ENCODE assay signal across 8 mouse cellular contexts in the genomic region with DNA sequence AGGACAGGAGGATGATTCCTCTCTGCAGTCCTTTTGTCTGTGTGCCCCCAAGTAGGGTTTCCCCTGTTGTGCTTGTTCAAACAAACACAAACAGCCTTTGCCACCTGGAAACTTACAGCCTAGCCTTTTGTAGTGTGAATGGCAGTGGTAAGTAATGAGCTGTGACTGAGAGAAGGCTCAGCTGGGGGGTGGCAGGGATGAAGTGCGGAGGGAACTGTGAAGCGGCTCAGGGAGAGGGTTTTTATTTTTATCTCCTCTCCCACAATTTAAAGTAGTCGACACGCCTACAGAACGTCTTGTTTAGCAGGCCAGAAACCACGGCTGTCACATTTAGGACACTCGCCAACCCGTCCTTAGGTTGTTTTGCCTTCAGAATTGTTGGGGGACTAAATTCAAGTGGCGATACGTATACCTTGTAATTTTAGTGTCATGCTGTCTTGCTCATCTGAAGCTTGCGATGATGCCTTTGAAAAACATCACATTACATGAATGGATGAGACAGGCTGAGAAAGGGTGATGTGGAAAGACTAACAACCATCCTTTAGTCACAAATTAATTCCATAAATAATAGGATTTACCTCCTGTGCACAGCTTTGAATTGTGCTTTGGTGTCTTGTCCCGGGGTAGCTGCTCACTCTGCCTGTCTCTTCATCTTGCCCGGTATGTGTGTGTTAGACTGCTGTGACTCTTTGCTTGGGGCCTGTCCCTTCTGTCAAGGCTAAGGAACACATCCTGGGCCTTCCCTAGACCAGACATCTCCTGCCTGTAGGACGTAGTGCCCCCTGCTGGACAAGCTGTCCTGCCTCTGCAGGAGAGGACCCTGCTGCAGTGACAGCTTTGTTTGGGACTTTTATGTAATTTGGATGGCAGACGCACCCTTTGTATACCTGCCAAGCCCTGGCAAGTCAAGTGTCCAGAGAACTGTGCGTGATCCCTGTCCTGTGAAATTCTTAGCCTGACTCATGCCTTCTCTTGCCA.
DNase-seq lines count a peak whose midpoint lies in the region; ATAC-seq and TF ChIP-seq lines count a peak whose summit lies in the region.
"Had no signal": no experiment of that assay in that cellular context is flagged by ENCODE, and none has a peak within 500 bp of the region (broad histone marks: within the 10 kb centered on the region; RNA-seq: fewer than 3 reads in every experiment).

No protein-coding gene starts in this region.

- H3K27ac ChIP-seq in kidney, adult 2 months (ENCODE audit: insufficient read depth, low read depth, low read length): no peak overlapping the region
- no peak overlapping the region for H3K27ac ChIP-seq in limb, embryonic 10.5 days
- no peak overlapping the region; the same call in 1 of the 2 replicates for H3K27ac ChIP-seq in midbrain, postnatal 0 days (ENCODE audit: low read depth, low read length)
- H3K27ac ChIP-seq: stomach, embryonic 15.5 days had no signal

- peaks cover 8% of the 10 kb centered on the region; the same call in 1 of the 2 replicates for H3K4me1 ChIP-seq in kidney, adult 2 months (ENCODE audit: control insufficient read depth, insufficient read depth, low read length)
- H3K4me1 ChIP-seq in limb, embryonic 10.5 days: peaks cover 22% of the 10 kb centered on the region
- H3K4me1 ChIP-seq in midbrain, postnatal 0 days (ENCODE audit: insufficient read depth, low read length): no peaks in the 10 kb centered on the region
- H3K4me1 ChIP-seq: stomach, embryonic 15.5 days had no signal

- ATAC-seq in midbrain, postnatal 0 days (ENCODE audit: low FRiP score): peak; percentile 56; the same call in 1 of the 2 replicates

- H3K9ac ChIP-seq in midbrain, postnatal 0 days (replicated peaks; ENCODE audit: low read length, poor library complexity, severe bottlenecking): no peak overlapping the region
- H3K9ac ChIP-seq: stomach, embryonic 15.5 days had no signal

- peak; percentile 86 for TF ChIP-seq CTCF in kidney, adult 2 months (conservative IDR thresholded peaks at IDR 0.05; ENCODE audit: insufficient read depth, insufficient read length, low read depth, low read length)
- peak; percentile 79 for TF ChIP-seq CTCF in midbrain, postnatal 0 days (IDR thresholded peaks at IDR 0.05)

- no peak overlapping the region for H3K4me3 ChIP-seq in kidney, adult 2 months (ENCODE audit: insufficient read depth, low read depth, low read length)
- no peak overlapping the region for H3K4me3 ChIP-seq in limb, embryonic 10.5 days
- no peak overlapping the region for H3K4me3 ChIP-seq in midbrain, postnatal 0 days (ENCODE audit: low read depth, low read length)
- H3K4me3 ChIP-seq: stomach, embryonic 15.5 days had no signal

- no peaks in the 10 kb centered on the region for H3K27me3 ChIP-seq in kidney, adult 2 months (replicated peaks; ENCODE audit: control insufficient read depth, insufficient read depth, low read length)
- no peaks in the 10 kb centered on the region for H3K27me3 ChIP-seq in limb, embryonic 10.5 days (ENCODE audit: low read depth, poor library complexity, severe bottlenecking)
- H3K27me3 ChIP-seq in midbrain, postnatal 0 days (ENCODE audit: insufficient read depth, low read length): no peaks in the 10 kb centered on the region
- H3K27me3 ChIP-seq: stomach, embryonic 15.5 days had no signal

- TF ChIP-seq POLR2A in kidney, adult 2 months (IDR thresholded peaks at IDR 0.05; ENCODE audit: low read depth, low read length): no peak

- peak; percentile 75 for DNase-seq in adrenal gland, adult 8-10 months
- peak; percentile 57 for DNase-seq in embryo, embryonic 9.5 days (ENCODE audit: extremely low spot score)
- peak; percentile 84 to 86 for DNase-seq in heart, adult 18-20 months
- peak; percentile 78 for DNase-seq in kidney, adult 2 months
- peak; percentile 59 for DNase-seq in limb, embryonic 10.5 days (ENCODE audit: low spot score)
- peak; percentile 45 for DNase-seq in midbrain, postnatal 0 days (ENCODE audit: low spot score)
- DNase-seq in spleen, postnatal 14 days (ENCODE audit: low spot score in 2 of 2): peak; percentile 42 to 68

- peak overlapping the region; percentile 25 for H3K4me2 ChIP-seq in midbrain, postnatal 0 days (ENCODE audit: low read depth, low read length, poor library complexity, severe bottlenecking)
- H3K4me2 ChIP-seq: stomach, embryonic 15.5 days had no signal

- WGBS in kidney, adult 2 months: 53% methylated on average over 16 of the region's 16 CpGs
- WGBS in limb, embryonic 10.5 days: 28% methylated on average over 16 of the region's 16 CpGs
- WGBS in midbrain, postnatal 0 days: 24% methylated on average over 16 of the region's 16 CpGs

- H3K36me3 ChIP-seq in kidney, adult 2 months (ENCODE audit: control insufficient read depth, insufficient read depth, low read length): no peaks in the 10 kb centered on the region
- no peaks in the 10 kb centered on the region for H3K36me3 ChIP-seq in limb, embryonic 10.5 days
- H3K36me3 ChIP-seq in midbrain, postnatal 0 days (ENCODE audit: insufficient read depth, low read length): no peaks in the 10 kb centered on the region
- H3K36me3 ChIP-seq: stomach, embryonic 15.5 days had no signal

- no peaks in the 10 kb centered on the region for H3K9me3 ChIP-seq in limb, embryonic 10.5 days (replicated peaks)
- no peaks in the 10 kb centered on the region for H3K9me3 ChIP-seq in midbrain, postnatal 0 days (ENCODE audit: low read length)
- H3K9me3 ChIP-seq: stomach, embryonic 15.5 days had no signal
